Mouse (Mus musculus): ENCODE measurements around the gene Galnt7. TPM values are rescaled to one million over a fixed set of nuclear protein-coding genes. Genes with fewer than 3 reads are reported as not detected.

Gene Galnt7
- total RNA-seq, 1 experiment, result 17.7 TPM

DNA sequence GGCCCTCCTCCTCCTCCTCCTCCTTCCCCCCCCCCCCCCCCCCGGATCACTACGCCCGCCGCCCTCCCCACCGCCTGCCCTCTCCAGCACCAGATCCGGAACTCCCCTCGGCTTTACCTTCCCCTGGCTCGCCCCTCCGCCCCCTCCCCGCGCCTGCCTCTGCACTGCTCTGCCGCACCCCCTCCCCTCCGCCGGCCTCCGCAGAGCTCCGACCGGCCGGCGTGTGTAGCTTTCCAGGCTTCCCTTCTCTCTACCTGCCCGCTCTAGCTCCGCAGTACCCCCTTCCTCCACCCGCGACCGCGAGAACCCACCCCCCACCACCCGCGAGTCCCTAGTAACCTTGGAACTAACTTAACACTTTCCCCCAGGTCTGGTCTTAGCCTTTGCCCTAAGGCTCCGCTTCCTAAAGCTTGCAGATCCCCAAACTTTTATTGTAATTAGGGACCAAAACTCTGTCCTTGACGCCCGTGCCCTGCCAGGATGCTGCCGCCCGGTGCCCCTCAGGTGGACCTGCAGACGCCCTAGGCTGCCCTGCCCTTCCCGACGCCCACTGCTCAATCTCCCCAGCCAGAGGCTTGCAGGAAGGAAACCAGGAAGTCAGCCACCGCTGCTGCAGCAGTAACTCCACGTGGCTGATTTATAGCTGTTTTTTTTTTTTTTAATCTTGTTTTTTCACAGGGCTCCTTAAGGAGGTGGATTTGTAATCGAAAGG, 380 bp upstream of the Galnt7 start:
- Histone ChIP-seq H3K9me3 (ENCODE audit: control insufficient read depth, insufficient read depth, low read depth, low read length) (no peaks in the 10 kb centered on the region), H3K4me1 (ENCODE audit: control insufficient read depth in 2 of 2, insufficient read depth in 2 of 2, low read length in 2 of 2, poor library complexity in 1 of 2) (no peaks in the 10 kb centered on the region; a peak in 1 of 4 replicates), H3K36me3 (ENCODE audit: control insufficient read depth, insufficient read depth, low read length, poor library complexity, severe bottlenecking) (no peaks in the 10 kb centered on the region), H3K27ac (ENCODE audit: insufficient read depth, low read depth, low read length, poor library complexity, severe bottlenecking) (no peak overlapping the region), H3K4me3 (ENCODE audit: insufficient read depth in 1 of 2, low read depth in 1 of 2, low read length in 2 of 2, poor library complexity in 1 of 2, severe bottlenecking in 1 of 2) (peak overlapping the region; percentile 76 to 97), H3K9ac (ENCODE audit: insufficient read depth, low read depth, low read length, poor library complexity, severe bottlenecking) (peak overlapping the region; percentile 62)
- in situ Hi-C loops (cut with MboI; ENCODE audit: low sequenced_read_pairs in 2 of 2, unreplicated experiment in 2 of 2), result no loop called here
- no peak for TF ChIP-seq MAFK (IDR thresholded peaks at IDR 0.05; ENCODE audit: insufficient read depth, low read depth, low read length)
- no peak for TF ChIP-seq HCFC1 (IDR thresholded peaks at IDR 0.05; ENCODE audit: borderline replicate concordance, insufficient read depth, low read length)
- no peak for TF ChIP-seq ZNF384 (IDR thresholded peaks at IDR 0.05; ENCODE audit: low read depth, low read length)
- no peak for TF ChIP-seq ZC3H11A (IDR thresholded peaks at IDR 0.05; ENCODE audit: borderline replicate concordance, low read depth, low read length)
- no peak for TF ChIP-seq CHD2 (IDR thresholded peaks at IDR 0.05; ENCODE audit: low read depth, low read length)
- no peak for DNase-seq (ENCODE audit: low read depth, low spot score)

DNA sequence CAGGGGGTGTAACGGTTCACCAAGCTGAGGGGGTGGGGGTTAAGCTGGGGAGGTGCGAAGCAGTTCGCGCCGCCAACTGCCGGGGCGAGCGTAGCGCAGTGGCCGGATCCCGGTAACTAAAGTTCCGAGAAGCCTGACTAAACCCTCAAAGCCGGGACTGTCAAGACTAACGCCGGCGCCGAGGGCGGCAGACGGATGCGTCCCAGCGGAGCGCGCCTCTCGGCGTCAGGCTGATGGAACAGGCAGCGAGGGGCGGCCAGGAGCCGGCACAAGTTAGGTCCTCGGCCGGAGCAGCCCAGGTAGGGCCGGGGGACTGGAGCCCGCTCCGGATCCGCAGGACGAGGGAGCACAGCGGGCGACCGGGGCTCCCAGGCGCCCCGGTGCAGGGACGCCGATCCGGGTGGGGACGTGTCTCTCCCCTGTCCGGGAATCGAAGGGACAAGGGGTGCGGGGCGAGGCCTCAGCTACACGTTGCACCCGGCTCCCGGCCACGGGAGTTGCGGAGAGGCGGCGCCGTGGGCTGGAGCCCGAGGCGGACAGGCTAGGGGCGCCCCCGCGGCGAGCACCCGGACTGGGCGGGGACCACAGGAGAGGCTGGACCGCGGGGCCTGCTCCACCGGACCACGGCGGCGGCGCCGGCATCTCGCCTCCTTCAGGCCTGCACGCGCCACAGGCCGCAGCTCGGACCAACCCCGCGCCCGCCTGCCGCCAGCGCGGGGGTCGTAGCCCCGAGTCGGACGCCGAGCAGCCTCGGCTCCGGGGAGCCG, 960 bp downstream of the Galnt7 start:
- no peak for DNase-seq (ENCODE audit: low read depth, low spot score)
- no peak overlapping the region for H3K27ac ChIP-seq (ENCODE audit: insufficient read depth, low read depth, low read length, poor library complexity, severe bottlenecking)
- H3K9me3 ChIP-seq (ENCODE audit: control insufficient read depth, insufficient read depth, low read depth, low read length), result no peaks in the 10 kb centered on the region
- no peaks in the 10 kb centered on the region for H3K36me3 ChIP-seq (ENCODE audit: control insufficient read depth, insufficient read depth, low read length, poor library complexity, severe bottlenecking)
- in situ Hi-C loops (cut with MboI; ENCODE audit: low sequenced_read_pairs in 2 of 2, unreplicated experiment in 2 of 2), result no loop called here
- H3K4me3 ChIP-seq (ENCODE audit: insufficient read depth in 1 of 2, low read depth in 1 of 2, low read length in 2 of 2, poor library complexity in 1 of 2, severe bottlenecking in 1 of 2), result peak overlapping the region; percentile 76 to 97
- peak overlapping the region; percentile 77 for H3K9ac ChIP-seq (ENCODE audit: insufficient read depth, low read depth, low read length, poor library complexity, severe bottlenecking)
- H3K4me1 ChIP-seq (ENCODE audit: control insufficient read depth in 2 of 2, insufficient read depth in 2 of 2, low read length in 2 of 2, poor library complexity in 1 of 2), result no peaks in the 10 kb centered on the region; a peak in 1 of 4 replicates
- TF ChIP-seq ZC3H11A (IDR thresholded peaks at IDR 0.05; ENCODE audit: borderline replicate concordance, low read depth, low read length), result no peak

DNA sequence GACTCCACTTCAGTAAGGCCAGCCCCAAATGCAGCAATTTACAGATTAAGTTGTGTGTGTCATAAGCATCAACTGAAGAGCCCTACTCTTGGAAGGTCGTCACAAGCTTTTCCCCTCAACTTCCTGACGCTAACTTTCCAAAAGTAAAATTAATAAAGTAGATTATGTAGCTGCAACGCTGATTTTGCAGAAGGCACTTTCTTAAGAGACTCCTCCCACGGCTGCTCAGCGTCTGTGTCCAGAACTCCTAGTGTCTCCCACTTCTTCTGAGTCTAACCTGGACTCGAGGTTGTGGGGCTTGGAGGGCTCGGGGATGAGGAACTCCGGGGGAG, 1.5 kb downstream of the Galnt7 start:
- H3K4me1 ChIP-seq (ENCODE audit: control insufficient read depth in 2 of 2, insufficient read depth in 2 of 2, low read length in 2 of 2, poor library complexity in 1 of 2), result no peaks in the 10 kb centered on the region; a peak in 1 of 4 replicates
- TF ChIP-seq ZC3H11A (IDR thresholded peaks at IDR 0.05; ENCODE audit: borderline replicate concordance, low read depth, low read length), result no peak
- no peaks in the 10 kb centered on the region for H3K36me3 ChIP-seq (ENCODE audit: control insufficient read depth, insufficient read depth, low read length, poor library complexity, severe bottlenecking)
- H3K4me3 ChIP-seq (ENCODE audit: insufficient read depth in 1 of 2, low read depth in 1 of 2, low read length in 2 of 2, poor library complexity in 1 of 2, severe bottlenecking in 1 of 2), result peak overlapping the region; percentile 76 to 97
- H3K9ac ChIP-seq (ENCODE audit: insufficient read depth, low read depth, low read length, poor library complexity, severe bottlenecking), result peak overlapping the region; percentile 77; the same call in 1 of the 2 replicates
- no peak for DNase-seq (ENCODE audit: low read depth, low spot score)
- in situ Hi-C loops (cut with MboI; ENCODE audit: low sequenced_read_pairs in 2 of 2, unreplicated experiment in 2 of 2), result no loop called here
- no peaks in the 10 kb centered on the region for H3K9me3 ChIP-seq (ENCODE audit: control insufficient read depth, insufficient read depth, low read depth, low read length)
- H3K27ac ChIP-seq (ENCODE audit: insufficient read depth, low read depth, low read length, poor library complexity, severe bottlenecking), result no peak overlapping the region

DNA sequence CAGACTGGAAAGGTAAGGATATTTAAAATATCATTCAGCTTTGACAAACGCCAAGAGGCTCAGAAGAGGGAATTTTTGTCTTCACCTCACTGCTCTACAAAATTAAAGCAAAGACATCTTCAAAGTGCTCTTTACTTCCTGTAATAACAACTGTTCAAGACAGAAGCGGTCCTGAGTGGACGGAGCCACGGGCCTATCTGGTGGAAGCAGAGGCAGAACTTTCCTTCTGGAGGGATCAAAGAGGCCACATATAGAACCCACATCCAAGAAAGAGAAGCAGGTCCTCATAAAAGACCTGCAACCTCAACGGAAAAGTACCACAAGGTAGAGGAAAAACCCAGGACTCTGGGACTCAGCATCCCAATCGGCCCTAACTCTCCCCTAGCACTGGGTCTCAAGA, 2.6 kb downstream of the Galnt7 start:
- no peak for DNase-seq (ENCODE audit: low read depth, low spot score)
- no peak overlapping the region for H3K4me3 ChIP-seq (ENCODE audit: insufficient read depth in 1 of 2, low read depth in 1 of 2, low read length in 2 of 2, poor library complexity in 1 of 2, severe bottlenecking in 1 of 2)
- no peak for TF ChIP-seq CHD2 (IDR thresholded peaks at IDR 0.05; ENCODE audit: low read depth, low read length)
- TF ChIP-seq HCFC1 (IDR thresholded peaks at IDR 0.05; ENCODE audit: borderline replicate concordance, insufficient read depth, low read length), result no peak
- TF ChIP-seq ZC3H11A (IDR thresholded peaks at IDR 0.05; ENCODE audit: borderline replicate concordance, low read depth, low read length), result no peak
- no peak for TF ChIP-seq MAFK (IDR thresholded peaks at IDR 0.05; ENCODE audit: insufficient read depth, low read depth, low read length)
- no peak for TF ChIP-seq ZNF384 (IDR thresholded peaks at IDR 0.05; ENCODE audit: low read depth, low read length)
- no peak overlapping the region for H3K27ac ChIP-seq (ENCODE audit: insufficient read depth, low read depth, low read length, poor library complexity, severe bottlenecking)
- in situ Hi-C loops (cut with MboI; ENCODE audit: low sequenced_read_pairs in 2 of 2, unreplicated experiment in 2 of 2), result no loop called here
- no peaks in the 10 kb centered on the region for H3K9me3 ChIP-seq (ENCODE audit: control insufficient read depth, insufficient read depth, low read depth, low read length)
- H3K4me1 ChIP-seq (ENCODE audit: control insufficient read depth in 2 of 2, insufficient read depth in 2 of 2, low read length in 2 of 2, poor library complexity in 1 of 2), result no peaks in the 10 kb centered on the region; a peak in 2 of 4 replicates
- no peak overlapping the region for H3K9ac ChIP-seq (ENCODE audit: insufficient read depth, low read depth, low read length, poor library complexity, severe bottlenecking)
- no peaks in the 10 kb centered on the region for H3K36me3 ChIP-seq (ENCODE audit: control insufficient read depth, insufficient read depth, low read length, poor library complexity, severe bottlenecking)

Measured in ES-E14 (cell line).